Mouse (Mus musculus) C2C12 (cell line): ENCODE measurements around the gene Mpp2.

Source experiments
- CTCF ChIP-seq: IDR thresholded peaks from one replicate; pipeline ENCODE4 v1.5.1; 2011; ENCODE audit not compliant: control insufficient read depth, insufficient read depth, insufficient read length
- MAX ChIP-seq: IDR thresholded peaks from one replicate; pipeline ENCODE4 v1.6.1; 2011; ENCODE audit warnings: mild to moderate bottlenecking, control low read depth
- MYOG ChIP-seq: IDR thresholded peaks from one replicate; pipeline ENCODE4 v1.6.1; 2011; ENCODE audit not compliant: control insufficient read depth, insufficient read length; ENCODE audit errors: extremely low read depth

GRCm38 (mm10) chr11:102034887-102035286 lies 53.4 kb downstream of the Mpp2 start:
- no peak for TF ChIP-seq CTCF
- TF ChIP-seq MAX = no peak
- TF ChIP-seq MYOG = no peak
